Mouse (Mus musculus) left cerebral cortex, postnatal 25 days (tissue): ENCODE measurements around the gene 2610002M06Rik. TPM values are rescaled to one million over a fixed set of nuclear protein-coding genes. Genes with fewer than 3 reads are reported as not detected.

Experiments used
- DNase-seq, 2 experiments: peaks; one replicate each; pipeline ENCODE4 v3.0.0; 2022; ENCODE audit warnings: low spot score in 2 of 2, mixed read lengths in 1 of 2
- intact Hi-C: fragments of 180-260 bp; cut with DNase I; formaldehyde crosslinking; loops from one replicate; pipeline ENCODE4 v1.15.1; 2025
- total RNA-seq, 2 experiments: library from RNA; stranded (reverse); gene quantifications; 2 replicates each; pipeline ENCODE4 v1.2.3; 2021

The 2610002M06Rik gene
- total RNA-seq, result 10 to 100 TPM; 34.6 to 37.2 TPM

- peak; percentile 77 to 86 for DNase-seq
These were observed at the start of gene 2610002M06Rik for GRCm38 (mm10) chrX:107816218-107816554. 2610002M06Rik (minus strand) TSS chrX:107816334.

GRCm38 (mm10) chrX:107858165-107858564 is 42.0 kb upstream of the 2610002M06Rik start:
- no peak for DNase-seq

More at GRCm38 (mm10) chrX:107816218-107816554, at the start of gene 2610002M06Rik:
- intact Hi-C loops, result loop anchor here (2.0 kb wide), 1 partner anchor 721 kb away; no protein-coding TSS in a partner anchor

GRCm38 (mm10) chrX:107816726-107817125 is 592 bp upstream of the 2610002M06Rik start:
- intact Hi-C loops, result loop anchor here (2.0 kb wide), 1 partner anchor 720 kb away; no protein-coding TSS in a partner anchor
- DNase-seq, result no peak

More at GRCm38 (mm10) chrX:107858165-107858564, 42.0 kb upstream of the 2610002M06Rik start:
- intact Hi-C loops, result no loop called here

GRCm38 (mm10) chrX:107815502-107816217 is 474 bp downstream of the 2610002M06Rik start:
- peak; percentile 11 to 14 for DNase-seq
- intact Hi-C loops, result loop anchor here (2.0 kb wide), 1 partner anchor 721 kb away; no protein-coding TSS in a partner anchor

GRCm38 (mm10) chrX:107812120-107812519 is 4.0 kb downstream of the 2610002M06Rik start:
- intact Hi-C loops, result no loop called here
- DNase-seq, result no peak

- intact Hi-C loops, result no loop called here
- no peak for DNase-seq
These were observed 19.2 kb downstream of the 2610002M06Rik start for GRCm38 (mm10) chrX:107796919-107797318.

GRCm38 (mm10) chrX:107795785-107796184 is 20.3 kb downstream of the 2610002M06Rik start:
- DNase-seq, result no peak
- intact Hi-C loops, result no loop called here

- intact Hi-C loops, result no loop called here
- DNase-seq, result no peak
These were observed 23.8 kb downstream of the 2610002M06Rik start, which contains the start of gene Tent5d for GRCm38 (mm10) chrX:107792290-107792689. Tent5d (plus strand) TSS chrX:107792590.

GRCm38 (mm10) chrX:107790750-107791493 is 25.2 kb downstream of the 2610002M06Rik start:
- no peak for DNase-seq
- intact Hi-C loops, result no loop called here

GRCm38 (mm10) chrX:107790136-107790535 is 26.0 kb downstream of the 2610002M06Rik start:
- no peak for DNase-seq
- intact Hi-C loops, result no loop called here

GRCm38 (mm10) chrX:107767896-107768295 is 48.2 kb downstream of the 2610002M06Rik start:
- DNase-seq, result peak in 1 of 2 experiments; percentile 6
- intact Hi-C loops, result no loop called here

Other genes with a start within 250 kb of the 2610002M06Rik start
- under 1 TPM in 1 of 2 experiments, not detected in 1; 0.32 TPM for gene Tbx22, start 148.4 kb downstream of the 2610002M06Rik start, total RNA-seq
- gene Tent5d, start 23.7 kb downstream of the 2610002M06Rik start, total RNA-seq, result not detected
- gene Gm732, start 132.1 kb upstream of the 2610002M06Rik start, total RNA-seq, result not detected